Mouse (Mus musculus): Measurements from ENCODE around the gene Arpc1a. TPM values are rescaled to one million over a fixed set of nuclear protein-coding genes. Genes with fewer than 3 reads are reported as not detected.
"Not testable (repeated sequence)": the region's sequence is repeated elsewhere in the genome, so short reads cannot be mapped to it uniquely, and the experiment has no call there.

Arpc1a gene
- 142 and 150 TPM in 2 replicates for polyA plus RNA-seq (2015; fragmentation: Nextera tagmentation; extraction: Ambion mirVana)

DNA sequence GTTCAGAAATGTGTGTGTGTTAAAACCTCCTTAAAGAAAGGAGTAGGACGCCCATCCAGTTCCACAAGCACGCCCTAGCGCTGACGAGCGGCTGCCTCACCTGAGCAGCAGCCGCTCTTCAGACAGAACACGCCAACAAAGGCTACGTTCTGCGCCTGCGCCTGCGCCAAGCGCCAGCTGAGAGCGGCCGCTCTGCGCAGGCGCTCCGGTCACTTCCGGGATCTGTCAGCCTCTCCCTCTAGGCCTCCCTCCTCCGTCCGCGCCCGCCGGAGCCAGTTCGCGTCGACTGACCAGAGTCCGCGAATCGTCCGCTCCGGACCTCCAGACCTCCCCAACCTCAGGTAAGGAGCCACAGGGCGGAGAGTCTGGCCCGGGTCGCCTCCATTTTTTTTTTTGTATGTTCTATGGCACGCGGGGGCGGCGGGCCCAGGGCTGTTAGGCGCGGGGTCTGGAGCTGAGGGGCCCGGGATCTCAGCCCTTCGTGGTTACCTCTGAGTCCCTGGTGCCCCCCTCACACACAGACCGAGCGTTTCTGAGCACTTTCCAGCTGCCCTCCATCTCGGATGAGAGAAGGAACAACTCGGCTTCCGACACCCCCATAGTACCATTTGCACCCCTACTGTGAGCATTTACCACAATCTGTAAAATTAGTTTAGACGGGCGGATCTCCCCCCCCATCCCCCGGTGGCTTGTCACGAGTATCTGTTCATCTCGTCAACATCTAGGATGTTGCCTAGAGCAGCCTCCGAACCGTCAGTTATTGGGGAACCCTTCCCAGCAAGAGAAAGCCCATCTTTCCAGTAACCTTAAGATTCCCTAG, at the start of gene Arpc1a, which contains the start of gene Kpna7:
Gene Arpc1a, plus strand, starts transcription at position 199 of the 820 bp plus-strand sequence.
Gene Kpna7, minus strand, starts transcription at position 399 of the 820 bp plus-strand sequence.
- peak within 1 kb of the TSS; percentile 88 for H3K4me2 ChIP-seq (replicated peaks; ENCODE audit: low read depth, low read length)
- WGBS, result under 1% methylated on average over 54 of the region's 54 CpGs
- H3K9ac ChIP-seq (replicated peaks; ENCODE audit: low read length), result peak within 1 kb of the TSS; percentile 95
- no peaks in the 10 kb centered on the region for H3K9me3 ChIP-seq (ENCODE audit: low read length)
- peak; percentile 99 for ATAC-seq (ENCODE audit: low FRiP score, low TSS enrichment)
- H3K36me3 ChIP-seq (ENCODE audit: insufficient read depth, low read length), result no peaks in the 10 kb centered on the region
- peaks cover 8% of the 10 kb centered on the region for H3K4me1 ChIP-seq (ENCODE audit: insufficient read depth, low read length)
- no peaks in the 10 kb centered on the region for H3K27me3 ChIP-seq (ENCODE audit: insufficient read depth, low read length)
- peak within 1 kb of the TSS; percentile 83 for H3K27ac ChIP-seq (ENCODE audit: low read length)
- H3K4me3 ChIP-seq (ENCODE audit: low read length), result peak within 1 kb of the TSS; percentile 94

DNA sequence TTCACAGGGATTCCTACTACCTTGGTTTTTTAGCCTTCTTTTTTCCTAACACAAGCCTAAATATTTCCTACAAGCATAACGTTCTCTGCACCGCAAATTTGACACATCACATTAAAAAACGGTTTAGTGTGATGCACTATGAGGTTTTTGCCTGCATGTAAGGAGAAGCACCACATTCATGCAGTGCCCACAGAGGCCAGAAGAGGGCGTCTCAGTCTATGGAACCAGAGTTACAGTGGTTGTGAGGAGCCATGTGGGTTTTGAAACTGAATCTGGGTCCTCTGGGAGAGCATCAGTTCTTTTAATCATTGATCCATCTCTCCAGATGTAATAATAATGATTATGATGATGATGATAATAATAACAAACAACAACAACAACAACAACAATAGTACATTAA, 42.0 kb upstream of the Arpc1a start:
- 46% methylated on average over 4 of the region's 4 CpGs for WGBS
- ATAC-seq (ENCODE audit: low FRiP score, low TSS enrichment), result no peak
- no peaks in the 10 kb centered on the region for H3K36me3 ChIP-seq (ENCODE audit: insufficient read depth, low read length)

DNA sequence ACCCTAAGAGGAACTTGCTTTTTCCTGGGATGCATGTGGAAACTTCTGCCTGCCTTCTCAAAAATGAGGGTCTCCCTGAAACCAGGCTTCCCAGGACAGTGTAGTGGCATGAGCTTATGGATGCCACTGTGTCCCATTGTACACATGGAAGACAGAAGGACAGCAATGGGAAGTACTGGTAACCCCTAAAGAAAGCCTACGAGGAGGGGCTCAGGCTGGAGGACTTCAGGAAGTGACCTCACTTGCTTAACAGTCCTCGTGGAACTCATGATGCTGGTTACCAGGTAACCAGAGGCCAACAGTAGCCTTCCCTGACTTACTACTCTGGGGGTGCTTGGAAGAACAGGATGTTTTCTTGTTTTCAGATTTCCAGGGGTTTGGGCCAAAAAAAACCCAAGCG, 40.9 kb upstream of the Arpc1a start, which contains the start of gene 1700018F24Rik:
Gene 1700018F24Rik, plus strand, starts transcription at position 301 of the 400 bp plus-strand sequence.
- H3K9me3 ChIP-seq (ENCODE audit: low read length); H3K4me2 ChIP-seq (replicated peaks; ENCODE audit: low read depth, low read length); H3K27me3 ChIP-seq (ENCODE audit: insufficient read depth, low read length); H3K27ac ChIP-seq (ENCODE audit: low read length); H3K36me3 ChIP-seq (ENCODE audit: insufficient read depth, low read length); ATAC-seq (ENCODE audit: low FRiP score, low TSS enrichment); H3K9ac ChIP-seq (replicated peaks; ENCODE audit: low read length); H3K4me1 ChIP-seq (ENCODE audit: insufficient read depth, low read length); H3K4me3 ChIP-seq (ENCODE audit: low read length): not testable (repeated sequence)
- WGBS, result 61% methylated on average over 3 of the region's 3 CpGs

More for the DNA sequence above, 42.0 kb upstream of the Arpc1a start:
- H3K27ac ChIP-seq (ENCODE audit: low read length), result no peak overlapping the region
- no peak overlapping the region for H3K4me2 ChIP-seq (replicated peaks; ENCODE audit: low read depth, low read length)
- H3K9ac ChIP-seq (replicated peaks; ENCODE audit: low read length), result no peak overlapping the region
- H3K27me3 ChIP-seq (ENCODE audit: insufficient read depth, low read length), result no peaks in the 10 kb centered on the region
- H3K4me1 ChIP-seq (ENCODE audit: insufficient read depth, low read length), result no peaks in the 10 kb centered on the region
- H3K4me3 ChIP-seq (ENCODE audit: low read length), result no peak overlapping the region
- no peaks in the 10 kb centered on the region for H3K9me3 ChIP-seq (ENCODE audit: low read length)

DNA sequence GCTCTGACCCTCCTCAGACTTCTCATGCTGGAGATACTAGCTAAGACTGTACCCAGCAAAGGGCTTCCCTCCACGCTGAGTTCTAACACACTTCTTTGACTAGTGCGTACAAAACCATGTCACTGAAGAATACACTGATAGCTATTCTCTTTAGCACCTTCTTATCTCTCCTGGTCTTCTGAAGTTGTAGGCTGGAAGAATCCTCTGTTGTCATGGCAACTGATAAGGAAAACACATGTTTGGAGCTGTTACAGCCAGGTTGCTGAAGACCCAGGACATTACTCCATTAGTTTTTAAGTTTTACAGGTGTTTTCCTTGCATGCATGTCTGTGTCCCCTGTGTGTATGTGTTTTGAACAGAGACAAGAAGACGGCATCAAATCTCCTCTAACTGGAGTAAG, 29.4 kb upstream of the Arpc1a start:
- not testable (repeated sequence) for ATAC-seq (ENCODE audit: low FRiP score, low TSS enrichment); H3K9me3 ChIP-seq (ENCODE audit: low read length)
- WGBS, result 80% methylated on average over 3 of the region's 3 CpGs

DNA sequence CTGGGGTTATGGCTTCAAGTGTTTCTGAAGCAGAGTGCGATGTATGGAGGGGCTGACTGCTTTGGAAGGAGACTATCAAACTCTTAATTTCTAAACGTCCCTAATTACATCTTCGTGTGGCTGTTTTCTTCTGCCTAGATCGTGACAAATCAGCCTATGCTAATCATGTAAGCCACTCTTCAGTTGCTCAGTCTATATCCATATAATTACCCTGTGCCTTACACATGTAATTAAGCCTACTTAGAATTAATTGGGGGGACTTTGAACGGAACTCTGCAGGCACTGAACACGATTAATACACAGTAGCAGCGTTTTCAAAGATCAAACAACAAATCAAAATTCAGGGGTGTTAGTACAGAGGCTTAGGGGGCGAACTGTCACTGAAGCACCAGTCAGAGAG, 25.7 kb upstream of the Arpc1a start:
- no peaks in the 10 kb centered on the region for H3K4me1 ChIP-seq (ENCODE audit: insufficient read depth, low read length)
- H3K27me3 ChIP-seq (ENCODE audit: insufficient read depth, low read length), result no peaks in the 10 kb centered on the region
- H3K36me3 ChIP-seq (ENCODE audit: insufficient read depth, low read length), result no peaks in the 10 kb centered on the region
- H3K9ac ChIP-seq (replicated peaks; ENCODE audit: low read length), result no peak overlapping the region
- ATAC-seq (ENCODE audit: low FRiP score, low TSS enrichment), result no peak
- H3K27ac ChIP-seq (ENCODE audit: low read length), result no peak overlapping the region
- no peaks in the 10 kb centered on the region for H3K9me3 ChIP-seq (ENCODE audit: low read length)
- H3K4me2 ChIP-seq (replicated peaks; ENCODE audit: low read depth, low read length), result no peak overlapping the region
- 84% methylated on average over 8 of the region's 8 CpGs for WGBS
- H3K4me3 ChIP-seq (ENCODE audit: low read length), result no peak overlapping the region

More for the DNA sequence above, 29.4 kb upstream of the Arpc1a start:
- not testable (repeated sequence) for H3K4me3 ChIP-seq (ENCODE audit: low read length); H3K27me3 ChIP-seq (ENCODE audit: insufficient read depth, low read length); H3K9ac ChIP-seq (replicated peaks; ENCODE audit: low read length); H3K4me2 ChIP-seq (replicated peaks; ENCODE audit: low read depth, low read length); H3K4me1 ChIP-seq (ENCODE audit: insufficient read depth, low read length); H3K27ac ChIP-seq (ENCODE audit: low read length); H3K36me3 ChIP-seq (ENCODE audit: insufficient read depth, low read length)

DNA sequence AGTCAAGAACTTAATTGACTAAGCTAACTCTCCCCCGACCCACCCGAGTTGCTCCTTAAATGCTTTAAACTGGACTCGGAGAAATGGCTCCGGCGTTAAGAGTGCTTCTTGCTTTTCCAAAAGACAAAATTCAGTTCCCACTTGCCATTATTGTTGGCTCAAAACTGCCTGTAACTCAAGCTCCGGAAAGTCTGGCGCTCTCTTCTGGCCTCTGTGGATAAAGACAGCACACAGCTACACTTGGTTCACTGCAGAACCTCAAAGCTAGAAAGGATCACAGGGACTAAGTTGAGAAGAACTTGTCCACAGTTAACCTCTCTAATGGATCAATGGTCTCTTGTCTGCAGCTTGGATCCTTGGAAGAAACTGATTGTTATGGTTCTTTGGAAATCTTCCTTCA, 24.9 kb upstream of the Arpc1a start:
- H3K9ac ChIP-seq (replicated peaks; ENCODE audit: low read length), result no peak overlapping the region
- no peak overlapping the region for H3K27ac ChIP-seq (ENCODE audit: low read length)
- no peak for ATAC-seq (ENCODE audit: low FRiP score, low TSS enrichment)
- no peak overlapping the region for H3K4me2 ChIP-seq (replicated peaks; ENCODE audit: low read depth, low read length)
- H3K27me3 ChIP-seq (ENCODE audit: insufficient read depth, low read length), result no peaks in the 10 kb centered on the region
- H3K36me3 ChIP-seq (ENCODE audit: insufficient read depth, low read length), result no peaks in the 10 kb centered on the region
- H3K4me1 ChIP-seq (ENCODE audit: insufficient read depth, low read length), result no peaks in the 10 kb centered on the region
- no peaks in the 10 kb centered on the region for H3K9me3 ChIP-seq (ENCODE audit: low read length)
- 88% methylated on average over 7 of the region's 7 CpGs for WGBS
- H3K4me3 ChIP-seq (ENCODE audit: low read length), result no peak overlapping the region

DNA sequence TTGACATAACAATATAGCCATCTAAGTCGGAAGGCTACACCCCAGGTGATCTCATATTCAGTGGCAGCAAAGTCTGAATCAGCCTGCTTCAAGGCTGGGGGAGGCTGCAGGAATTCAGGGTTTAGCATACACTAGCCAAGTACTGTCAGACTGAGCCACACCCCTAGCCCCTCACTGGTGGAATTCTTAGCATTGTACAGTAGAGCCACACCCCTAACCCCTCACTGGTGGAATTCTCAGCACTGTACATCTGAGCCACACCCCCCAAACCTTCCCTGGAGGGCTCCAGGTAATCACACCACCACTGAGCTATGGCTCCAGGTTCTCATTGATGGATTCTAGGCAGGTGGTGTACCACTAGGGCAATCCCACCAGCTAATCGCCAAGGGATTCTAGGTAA, 24.1 kb upstream of the Arpc1a start:
- no peak for ATAC-seq (ENCODE audit: low FRiP score, low TSS enrichment)
- H3K9ac ChIP-seq (replicated peaks; ENCODE audit: low read length), result no peak overlapping the region
- no peaks in the 10 kb centered on the region for H3K4me1 ChIP-seq (ENCODE audit: insufficient read depth, low read length)
- no peak overlapping the region for H3K4me2 ChIP-seq (replicated peaks; ENCODE audit: low read depth, low read length)
- H3K9me3 ChIP-seq (ENCODE audit: low read length), result no peaks in the 10 kb centered on the region
- no peaks in the 10 kb centered on the region for H3K36me3 ChIP-seq (ENCODE audit: insufficient read depth, low read length)
- WGBS, result 80% methylated on average over 2 of the region's 2 CpGs
- no peaks in the 10 kb centered on the region for H3K27me3 ChIP-seq (ENCODE audit: insufficient read depth, low read length)
- no peak overlapping the region for H3K27ac ChIP-seq (ENCODE audit: low read length)
- H3K4me3 ChIP-seq (ENCODE audit: low read length), result no peak overlapping the region

DNA sequence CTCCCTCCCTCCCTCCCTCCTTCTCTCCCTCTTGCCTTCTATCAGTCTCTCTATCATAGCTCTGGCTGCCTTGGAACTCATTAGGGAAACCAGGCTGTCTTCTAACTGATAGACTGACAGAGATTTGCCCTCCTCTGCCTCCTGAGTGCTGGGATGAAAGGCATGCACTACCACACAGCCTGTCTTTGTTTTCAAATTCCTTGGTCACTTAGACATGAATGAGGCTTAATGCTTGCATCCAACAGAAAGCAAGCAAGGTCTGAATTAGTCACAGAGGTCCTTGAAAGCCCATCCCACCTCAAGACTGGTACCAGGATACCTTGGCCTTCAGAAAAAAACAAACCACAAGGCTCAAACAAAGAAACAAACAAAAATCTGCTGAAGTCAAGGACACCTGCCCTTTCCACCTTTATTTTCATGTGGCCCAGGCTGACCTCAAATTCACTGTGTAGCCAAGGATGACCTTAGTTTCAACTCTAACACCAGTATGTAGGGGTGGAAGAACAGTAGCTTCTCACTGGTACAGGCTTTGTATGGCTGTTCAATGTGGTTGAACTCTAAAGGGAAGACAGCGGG, 18.8 kb upstream of the Arpc1a start:
- Histone ChIP-seq H3K27ac (ENCODE audit: low read length) (no peak overlapping the region), H3K4me1 (ENCODE audit: insufficient read depth, low read length) (no peaks in the 10 kb centered on the region), H3K9ac (replicated peaks; ENCODE audit: low read length) (no peak overlapping the region), H3K27me3 (ENCODE audit: insufficient read depth, low read length) (no peaks in the 10 kb centered on the region), H3K4me2 (replicated peaks; ENCODE audit: low read depth, low read length) (no peak overlapping the region), H3K9me3 (ENCODE audit: low read length) (no peaks in the 10 kb centered on the region), H3K36me3 (ENCODE audit: insufficient read depth, low read length) (no peaks in the 10 kb centered on the region), H3K4me3 (ENCODE audit: low read length) (no peak overlapping the region)
- no peak for ATAC-seq (ENCODE audit: low FRiP score, low TSS enrichment)
- 95% methylated on average over 1 of the region's 1 CpGs for WGBS

DNA sequence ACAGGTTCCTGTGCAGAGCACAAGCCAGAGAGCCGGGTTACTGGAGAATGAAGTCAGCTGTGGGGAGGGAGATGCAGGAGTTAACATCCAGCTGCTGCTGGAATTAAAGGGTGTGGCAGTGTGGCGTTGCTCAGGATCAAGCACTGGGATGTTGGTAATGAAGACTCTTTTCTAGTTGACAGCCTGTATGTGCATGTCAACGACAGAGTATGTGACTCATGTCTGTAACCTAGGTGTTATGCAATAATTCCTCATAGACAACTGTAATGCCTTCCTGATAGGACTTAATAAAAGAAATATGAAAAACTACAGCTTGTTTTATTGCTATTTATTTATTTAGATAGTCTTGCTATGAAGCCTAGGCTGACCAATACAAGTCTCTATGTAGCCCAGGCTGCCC, 14.8 kb upstream of the Arpc1a start:
- H3K36me3 ChIP-seq (ENCODE audit: insufficient read depth, low read length), result no peaks in the 10 kb centered on the region
- no peak overlapping the region for H3K9ac ChIP-seq (replicated peaks; ENCODE audit: low read length)
- H3K4me1 ChIP-seq (ENCODE audit: insufficient read depth, low read length), result no peaks in the 10 kb centered on the region
- H3K27ac ChIP-seq (ENCODE audit: low read length), result no peak overlapping the region
- ATAC-seq (ENCODE audit: low FRiP score, low TSS enrichment), result no peak
- no peak overlapping the region for H3K4me2 ChIP-seq (replicated peaks; ENCODE audit: low read depth, low read length)
- no peaks in the 10 kb centered on the region for H3K27me3 ChIP-seq (ENCODE audit: insufficient read depth, low read length)
- no peak overlapping the region for H3K4me3 ChIP-seq (ENCODE audit: low read length)
- H3K9me3 ChIP-seq (ENCODE audit: low read length), result no peaks in the 10 kb centered on the region
- WGBS, result 47% methylated on average over 3 of the region's 3 CpGs

DNA sequence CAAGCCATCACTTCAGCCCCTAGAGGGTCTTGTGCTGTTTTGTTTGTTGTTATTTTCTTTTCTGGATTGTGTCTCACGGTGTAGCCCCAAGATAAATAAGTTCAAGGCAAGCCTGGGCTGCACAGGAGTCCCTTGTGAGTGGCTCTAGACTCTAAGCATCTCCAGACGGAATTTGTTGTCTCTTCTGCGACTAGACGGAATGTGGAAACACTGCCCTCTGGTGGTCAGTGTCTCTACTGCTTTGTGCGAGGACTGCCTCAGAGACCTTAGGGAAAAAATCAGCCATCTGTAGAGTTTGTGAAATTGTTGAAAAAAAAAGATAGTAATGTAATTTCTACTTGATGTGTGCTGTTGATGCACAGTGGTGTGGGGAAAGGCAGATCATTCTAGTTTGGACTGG, 13.9 kb upstream of the Arpc1a start:
- ATAC-seq (ENCODE audit: low FRiP score, low TSS enrichment), result 0 out of 2 replicates have a peak, but pooled peaks have one; percentile 39
- H3K4me3 ChIP-seq (ENCODE audit: low read length), result no peak overlapping the region
- 0 out of 2 replicates have a peak, but pooled peaks cover 2% of the 10 kb centered on the region for H3K4me1 ChIP-seq (ENCODE audit: insufficient read depth, low read length)
- no peaks in the 10 kb centered on the region for H3K27me3 ChIP-seq (ENCODE audit: insufficient read depth, low read length)
- H3K36me3 ChIP-seq (ENCODE audit: insufficient read depth, low read length), result no peaks in the 10 kb centered on the region
- H3K4me2 ChIP-seq (replicated peaks; ENCODE audit: low read depth, low read length), result no peak overlapping the region
- H3K27ac ChIP-seq (ENCODE audit: low read length), result no peak overlapping the region
- no peak overlapping the region for H3K9ac ChIP-seq (replicated peaks; ENCODE audit: low read length)
- under 1% methylated on average over 5 of the region's 5 CpGs for WGBS
- no peaks in the 10 kb centered on the region for H3K9me3 ChIP-seq (ENCODE audit: low read length)
